Mouse (Mus musculus): ENCODE data around the gene Krt20. TPM values are rescaled to one million over a fixed set of nuclear protein-coding genes. Genes with fewer than 3 reads are reported as not detected.

Gene Krt20
- polyA plus RNA-seq, 1 experiment from 2014 or later, result 16.6 TPM

DNA sequence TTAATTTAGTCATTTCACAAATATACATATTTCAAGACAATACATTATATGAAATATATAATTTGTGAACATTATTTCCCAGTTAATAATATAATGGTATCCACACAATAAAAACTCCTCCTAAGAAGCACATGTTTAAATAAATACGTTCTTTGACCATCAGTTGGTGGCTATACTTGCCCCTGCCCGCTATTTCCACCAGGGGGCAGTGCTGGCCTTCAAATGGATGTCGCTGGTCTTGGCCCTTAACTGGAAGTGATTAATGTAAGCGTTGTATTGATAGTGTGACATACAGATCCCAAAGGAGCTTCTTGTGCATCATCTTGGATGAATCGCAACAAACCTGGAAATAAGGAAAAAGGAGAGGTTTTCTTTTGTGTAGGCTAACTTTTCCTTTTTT lies 58.4 kb downstream of the Krt20 start:
- Histone ChIP-seq H3K27me3 (ENCODE audit: control insufficient read depth, insufficient read depth, low read length) (no peaks in the 10 kb centered on the region), H3K36me3 (ENCODE audit: control insufficient read depth, insufficient read depth, low read length) (no peaks in the 10 kb centered on the region), H3K9ac (ENCODE audit: low read length) (no peak overlapping the region), H3K4me2 (ENCODE audit: low read depth, low read length) (no peak overlapping the region), H3K9me3 (replicated peaks; ENCODE audit: control insufficient read depth, low read length) (no peaks in the 10 kb centered on the region), H3K4me3 (replicated peaks; ENCODE audit: low read length) (no peak overlapping the region), H3K4me1 (ENCODE audit: control insufficient read depth, insufficient read depth, low read length) (no peaks in the 10 kb centered on the region), H3K27ac (ENCODE audit: low read length) (no peak overlapping the region)
- no peak for ATAC-seq (ENCODE audit: insufficient read depth, low FRiP score)
- WGBS, result 18% methylated on average over 5 of the region's 5 CpGs

Other genes with a start within 250 kb of the Krt20 start
- 177 and 203 TPM in 2 replicates for gene Smarce1, start 207.1 kb downstream of the Krt20 start, polyA plus RNA-seq (2015; fragmentation: Nextera tagmentation; extraction: Ambion mirVana)
- gene Krt222, start 194.1 kb downstream of the Krt20 start, polyA plus RNA-seq (2015; fragmentation: Nextera tagmentation; extraction: Ambion mirVana), result 0.19 and 0.28 TPM in 2 replicates
- gene Krt24, start 152.9 kb downstream of the Krt20 start, polyA plus RNA-seq (2015; fragmentation: Nextera tagmentation; extraction: Ambion mirVana), result not detected in 2 replicates
- gene Krt25, start 115.2 kb downstream of the Krt20 start, polyA plus RNA-seq (2015; fragmentation: Nextera tagmentation; extraction: Ambion mirVana), result 0.06 and 0.22 TPM in 2 replicates
- not detected in 2 replicates for gene Krt26, start 100.2 kb downstream of the Krt20 start, polyA plus RNA-seq (2015; fragmentation: Nextera tagmentation; extraction: Ambion mirVana)
- 0.15 TPM in 1 of 2 replicates, not detected in the other for gene Krt27, start 87.0 kb downstream of the Krt20 start, polyA plus RNA-seq (2015; fragmentation: Nextera tagmentation; extraction: Ambion mirVana)
- gene Krt28, start 63.2 kb downstream of the Krt20 start, polyA plus RNA-seq (2015; fragmentation: Nextera tagmentation; extraction: Ambion mirVana), result 0.14 and 0.21 TPM in 2 replicates
- gene Krt10, start 48.8 kb downstream of the Krt20 start, polyA plus RNA-seq (2015; fragmentation: Nextera tagmentation; extraction: Ambion mirVana), result 22.3 and 24.1 TPM in 2 replicates
- gene Krt12, start 15.9 kb downstream of the Krt20 start, polyA plus RNA-seq (2015; fragmentation: Nextera tagmentation; extraction: Ambion mirVana), result 0.12 and 0.19 TPM in 2 replicates
- 92.1 and 140 TPM in 2 replicates for gene Krt23, start 55.0 kb upstream of the Krt20 start, polyA plus RNA-seq (2015; fragmentation: Nextera tagmentation; extraction: Ambion mirVana)
- gene Krt39, start 83.2 kb upstream of the Krt20 start, polyA plus RNA-seq (2015; fragmentation: Nextera tagmentation; extraction: Ambion mirVana), result 0.14 TPM in 1 of 2 replicates, not detected in the other
- gene Krt40, start 105.0 kb upstream of the Krt20 start, polyA plus RNA-seq (2015; fragmentation: Nextera tagmentation; extraction: Ambion mirVana), result not detected in 2 replicates
- not detected in 2 replicates for gene Krtap3-3, start 112.7 kb upstream of the Krt20 start, polyA plus RNA-seq (2015; fragmentation: Nextera tagmentation; extraction: Ambion mirVana)
- gene Krtap3-2, start 118.7 kb upstream of the Krt20 start, polyA plus RNA-seq (2015; fragmentation: Nextera tagmentation; extraction: Ambion mirVana), result not detected in 2 replicates
- not detected in 2 replicates for gene Gm11939, start 121.3 kb upstream of the Krt20 start, polyA plus RNA-seq (2015; fragmentation: Nextera tagmentation; extraction: Ambion mirVana)
- not detected in 2 replicates for gene Krtap3-1, start 128.5 kb upstream of the Krt20 start, polyA plus RNA-seq (2015; fragmentation: Nextera tagmentation; extraction: Ambion mirVana)
- not detected in 2 replicates for gene Krtap1-5, start 142.9 kb upstream of the Krt20 start, polyA plus RNA-seq (2015; fragmentation: Nextera tagmentation; extraction: Ambion mirVana)
- gene Krtap1-4, start 145.5 kb upstream of the Krt20 start, polyA plus RNA-seq (2015; fragmentation: Nextera tagmentation; extraction: Ambion mirVana), result not detected in 2 replicates
- gene Krtap1-3, start 153.2 kb upstream of the Krt20 start, polyA plus RNA-seq (2015; fragmentation: Nextera tagmentation; extraction: Ambion mirVana), result not detected in 2 replicates
- not detected in 2 replicates for gene Krtap9-3, start 160.0 kb upstream of the Krt20 start, polyA plus RNA-seq (2015; fragmentation: Nextera tagmentation; extraction: Ambion mirVana)
- not detected in 2 replicates for gene Gm11938, start 165.2 kb upstream of the Krt20 start, polyA plus RNA-seq (2015; fragmentation: Nextera tagmentation; extraction: Ambion mirVana)
- not detected in 2 replicates for gene Gm11937, start 172.0 kb upstream of the Krt20 start, polyA plus RNA-seq (2015; fragmentation: Nextera tagmentation; extraction: Ambion mirVana)
- not detected in 2 replicates for gene Krtap2-4, start 176.7 kb upstream of the Krt20 start, polyA plus RNA-seq (2015; fragmentation: Nextera tagmentation; extraction: Ambion mirVana)
- not detected in 2 replicates for gene Gm11562, start 182.3 kb upstream of the Krt20 start, polyA plus RNA-seq (2015; fragmentation: Nextera tagmentation; extraction: Ambion mirVana)
- gene Krtap4-1, start 190.1 kb upstream of the Krt20 start, polyA plus RNA-seq (2015; fragmentation: Nextera tagmentation; extraction: Ambion mirVana), result not detected in 2 replicates
- gene Krtap4-2, start 196.9 kb upstream of the Krt20 start, polyA plus RNA-seq (2015; fragmentation: Nextera tagmentation; extraction: Ambion mirVana), result not detected in 2 replicates
- gene Krtap4-7, start 205.9 kb upstream of the Krt20 start, polyA plus RNA-seq (2015; fragmentation: Nextera tagmentation; extraction: Ambion mirVana), result not detected in 2 replicates
- gene Gm11555, start 212.1 kb upstream of the Krt20 start, polyA plus RNA-seq (2015; fragmentation: Nextera tagmentation; extraction: Ambion mirVana), result not detected in 2 replicates
- not detected in 2 replicates for gene Gm11563, start 220.8 kb upstream of the Krt20 start, polyA plus RNA-seq (2015; fragmentation: Nextera tagmentation; extraction: Ambion mirVana)
- not detected in 2 replicates for gene Krtap4-6, start 227.8 kb upstream of the Krt20 start, polyA plus RNA-seq (2015; fragmentation: Nextera tagmentation; extraction: Ambion mirVana)